Mouse (Mus musculus) embryo, embryonic 10.5 days (tissue): ENCODE results near the gene D430019H16Rik.

Experiments
- DNase-seq: peaks from one replicate; pipeline ENCODE4 v3.0.0-alpha.2; 2015; ENCODE audit warnings: low spot score

Gene D430019H16Rik

DNA sequence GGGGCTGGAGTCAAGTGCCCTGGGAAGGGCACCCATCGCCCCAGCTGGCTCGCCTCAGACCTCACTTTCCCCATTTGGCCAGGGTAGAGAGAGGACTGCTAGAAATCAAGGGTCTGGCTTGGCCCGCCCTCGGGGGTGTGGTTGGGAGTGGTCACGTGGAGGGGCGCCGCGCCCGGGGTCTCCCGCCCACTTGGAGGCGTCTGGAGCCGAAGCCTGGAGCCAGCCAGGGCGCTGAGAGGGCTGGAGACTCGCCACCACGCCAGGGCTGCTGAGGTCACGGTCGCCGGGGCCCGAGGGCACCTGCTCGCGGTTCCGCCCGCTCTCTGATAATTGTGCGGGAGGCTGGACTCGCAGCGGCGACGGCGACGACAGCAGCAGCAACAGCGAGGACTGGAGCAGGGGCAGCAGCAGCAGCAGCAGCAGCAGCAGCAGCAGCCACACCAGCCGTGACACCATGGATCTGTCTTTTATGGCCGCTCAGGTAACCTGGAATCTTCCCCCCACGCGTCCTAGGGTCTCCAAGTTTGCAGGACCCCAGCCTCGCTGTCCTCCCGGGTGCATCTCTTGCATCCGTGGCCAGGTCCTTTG lies at the start of gene D430019H16Rik:
Gene D430019H16Rik (plus strand): TSS at position 187 of the 588 bp plus-strand sequence.
- peak; percentile 91 for DNase-seq

GRCm38 (mm10) chr12:105406008-105406407 lies 47.6 kb upstream of the D430019H16Rik start:
- DNase-seq = no peak

DNA sequence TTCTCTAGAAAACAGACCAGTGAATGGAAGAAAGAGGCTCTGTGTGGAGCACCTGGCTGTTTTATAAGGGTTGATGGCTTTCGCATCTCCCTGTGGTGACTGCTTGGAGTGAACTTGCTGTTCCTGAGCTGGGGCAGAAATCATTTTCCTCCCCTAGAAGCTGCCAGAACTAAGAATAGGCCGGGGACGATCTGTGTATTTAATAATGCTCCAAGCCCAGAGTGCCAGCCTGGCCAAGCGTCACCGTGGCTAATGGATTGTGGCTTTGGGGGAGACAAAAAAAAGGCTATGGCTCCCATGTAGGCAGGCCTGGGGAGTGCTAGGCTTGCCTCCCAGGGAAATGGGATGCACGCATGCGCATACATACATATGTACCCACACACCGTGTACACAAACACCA lies 39.7 kb upstream of the D430019H16Rik start:
- DNase-seq = no peak

GRCm38 (mm10) chr12:105420476-105420875 lies 33.2 kb upstream of the D430019H16Rik start:
- peak; percentile 17 for DNase-seq

- DNase-seq = no peak
Observed at GRCm38 (mm10) chr12:105426541-105426940, 27.1 kb upstream of the D430019H16Rik start.

DNA sequence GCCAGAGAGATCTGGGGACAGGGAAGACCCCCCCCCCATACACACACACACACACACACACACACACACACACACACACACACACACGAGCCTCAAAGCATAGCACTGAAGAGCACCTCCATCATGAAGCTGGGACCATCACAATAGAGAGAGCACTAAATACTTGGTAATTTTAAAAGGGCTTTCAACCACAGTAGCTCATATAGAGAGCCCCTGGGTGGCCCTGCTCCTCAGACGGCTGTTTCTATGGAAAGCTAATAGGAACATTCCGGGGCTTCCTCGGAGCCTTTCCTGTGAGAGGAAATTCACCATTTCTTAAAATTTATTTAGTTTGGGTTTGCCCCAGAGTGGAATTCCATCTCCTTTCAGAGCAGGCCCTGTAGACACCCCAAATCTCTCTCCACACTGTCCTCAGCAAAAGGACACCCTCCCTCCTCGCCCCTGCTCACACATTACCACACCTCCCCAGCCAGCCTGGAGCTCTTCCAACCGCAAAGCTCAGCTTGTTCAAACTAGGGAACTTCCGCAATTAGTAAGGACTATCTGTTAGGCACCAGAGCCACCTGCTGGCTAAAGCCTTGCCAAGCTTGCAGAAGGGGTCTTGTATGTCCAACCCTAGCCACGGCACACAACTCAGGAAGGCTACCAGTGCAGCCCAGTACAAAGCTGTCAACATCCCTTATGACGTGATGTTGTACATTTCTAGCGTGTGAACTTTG lies 26.5 kb upstream of the D430019H16Rik start:
- DNase-seq = peak; percentile 89

DNA sequence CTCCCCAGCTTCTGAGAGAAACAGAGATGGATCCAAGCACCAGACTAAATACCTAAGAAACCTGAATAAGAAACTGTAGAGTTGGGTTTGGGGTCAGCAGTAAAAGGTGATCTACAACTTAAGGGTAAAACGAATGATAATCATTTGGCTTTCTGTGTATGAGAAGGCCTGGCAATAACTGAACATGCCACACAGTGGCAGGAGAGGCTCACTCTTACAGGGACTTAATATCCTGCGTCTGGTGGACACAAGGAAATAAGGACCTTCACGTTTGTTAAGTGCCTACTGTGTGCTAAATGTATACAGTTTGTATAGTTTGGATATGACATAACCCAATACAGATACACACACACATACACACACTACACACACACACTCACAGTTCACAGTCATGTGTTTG lies 21.8 kb upstream of the D430019H16Rik start:
- peak; percentile 21 for DNase-seq

- DNase-seq = no peak
Observed at GRCm38 (mm10) chr12:105432807-105433206, 20.8 kb upstream of the D430019H16Rik start.

- peak; percentile 14 for DNase-seq
Observed at GRCm38 (mm10) chr12:105438259-105438658, 15.4 kb upstream of the D430019H16Rik start.

DNA sequence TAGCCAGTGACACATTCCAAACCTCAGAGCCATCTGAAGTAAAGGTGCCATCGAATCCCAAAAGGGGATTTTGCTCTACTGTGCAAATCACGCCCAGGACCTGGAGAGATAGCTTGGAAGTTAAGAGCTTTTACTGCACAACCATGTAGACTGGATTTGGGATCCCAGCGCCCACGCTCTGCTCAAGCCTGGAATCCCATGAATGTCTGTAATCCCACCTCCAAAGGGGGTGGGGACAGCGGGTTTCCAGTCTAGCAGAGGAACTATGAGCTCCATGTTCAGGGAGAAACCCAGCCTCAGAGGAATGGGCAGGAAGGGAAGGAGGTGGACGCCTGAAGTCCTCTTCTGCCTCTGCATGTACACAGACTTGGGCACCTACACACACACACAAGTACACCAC lies 13.7 kb upstream of the D430019H16Rik start:
- no peak for DNase-seq

- DNase-seq = no peak
Observed at GRCm38 (mm10) chr12:105443569-105443968, 10.1 kb upstream of the D430019H16Rik start.

DNA sequence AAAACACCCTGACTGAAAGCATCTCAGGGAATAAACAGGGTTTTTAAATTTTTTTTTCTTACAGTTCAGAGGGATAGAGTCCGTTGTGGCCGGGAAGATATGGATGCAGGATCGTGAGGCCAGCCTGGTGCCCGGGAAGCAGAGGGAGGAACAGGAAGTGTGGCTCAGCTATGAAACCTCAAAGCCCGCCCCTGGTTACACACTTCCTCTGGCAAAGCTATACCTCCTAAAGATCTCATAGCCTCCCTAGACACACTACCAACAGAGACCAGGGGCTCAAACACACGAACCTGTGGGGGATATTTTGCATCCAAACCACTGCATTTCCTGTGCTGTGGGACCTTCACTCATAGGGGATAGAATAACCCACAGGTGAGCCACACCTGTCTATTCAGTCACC lies 7.9 kb upstream of the D430019H16Rik start:
- DNase-seq = no peak

DNA sequence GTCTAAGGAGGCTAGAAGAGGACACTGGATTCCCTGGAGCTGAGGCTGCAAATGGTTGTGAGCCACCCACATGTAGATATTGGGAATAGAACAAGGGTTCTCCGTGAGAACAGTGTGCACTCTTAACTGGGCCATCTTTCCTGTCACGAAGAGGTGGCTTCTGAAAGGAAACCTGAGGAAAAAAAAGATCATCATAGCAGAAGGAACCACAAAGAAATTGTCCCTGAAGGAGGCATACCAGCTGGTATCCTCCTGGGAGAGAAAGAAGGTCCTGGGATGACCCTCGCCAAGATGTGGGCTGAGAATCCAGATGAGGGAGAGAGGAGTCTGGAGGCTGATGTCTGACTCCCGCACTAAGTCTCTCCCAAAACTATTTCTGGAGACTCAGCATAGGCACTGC lies 4.4 kb upstream of the D430019H16Rik start:
- DNase-seq = no peak

- peak; percentile 55 for DNase-seq
Observed at GRCm38 (mm10) chr12:105454258-105455062, 804 bp downstream of the D430019H16Rik start.

DNA sequence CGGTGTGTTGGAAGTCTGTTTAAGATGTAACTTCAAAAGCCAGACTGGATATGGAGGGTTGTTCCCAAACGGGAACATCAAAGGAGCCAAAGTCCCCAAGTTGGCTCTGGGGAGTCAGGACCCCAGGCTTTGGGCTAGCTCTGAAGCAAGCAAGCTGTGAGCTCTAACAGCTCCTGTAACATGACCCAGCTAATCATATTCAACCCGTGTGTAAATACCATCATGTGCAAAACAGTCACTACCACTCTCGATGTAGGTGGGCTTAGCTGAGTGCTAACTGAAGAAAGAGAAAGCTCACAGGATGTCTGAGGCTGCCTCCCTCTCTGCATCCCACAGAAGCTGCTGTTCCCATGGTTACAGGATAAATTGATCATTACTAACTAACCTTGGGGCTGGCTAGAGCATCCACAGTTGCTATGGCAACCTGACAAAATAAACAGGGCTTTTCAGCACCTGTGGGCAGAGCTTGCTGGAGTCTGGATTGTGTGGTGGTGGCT lies 1.5 kb downstream of the D430019H16Rik start:
- peak; percentile 81 for DNase-seq

DNA sequence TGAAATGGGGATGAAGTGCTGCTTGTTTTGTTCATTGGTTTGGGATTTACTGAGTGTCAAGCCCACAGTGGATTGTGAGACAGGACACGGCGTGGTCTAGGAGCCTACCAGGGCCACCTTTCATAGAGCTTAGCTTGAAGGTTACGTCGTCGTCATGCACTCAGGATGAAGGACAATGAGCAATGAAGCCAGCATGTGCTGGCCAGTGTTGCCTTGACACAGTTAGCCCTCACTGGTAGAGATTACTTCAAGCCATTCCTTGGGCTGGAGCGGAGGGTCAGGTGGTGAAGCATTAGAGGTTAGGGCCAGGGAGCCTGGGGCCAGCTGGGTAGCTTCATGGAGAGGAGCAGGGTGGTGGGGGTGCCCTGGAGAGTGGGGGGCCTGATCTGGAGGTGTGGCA lies 5.1 kb downstream of the D430019H16Rik start:
- no peak for DNase-seq

GRCm38 (mm10) chr12:105461066-105461465 lies 7.4 kb downstream of the D430019H16Rik start:
- DNase-seq = no peak

DNA sequence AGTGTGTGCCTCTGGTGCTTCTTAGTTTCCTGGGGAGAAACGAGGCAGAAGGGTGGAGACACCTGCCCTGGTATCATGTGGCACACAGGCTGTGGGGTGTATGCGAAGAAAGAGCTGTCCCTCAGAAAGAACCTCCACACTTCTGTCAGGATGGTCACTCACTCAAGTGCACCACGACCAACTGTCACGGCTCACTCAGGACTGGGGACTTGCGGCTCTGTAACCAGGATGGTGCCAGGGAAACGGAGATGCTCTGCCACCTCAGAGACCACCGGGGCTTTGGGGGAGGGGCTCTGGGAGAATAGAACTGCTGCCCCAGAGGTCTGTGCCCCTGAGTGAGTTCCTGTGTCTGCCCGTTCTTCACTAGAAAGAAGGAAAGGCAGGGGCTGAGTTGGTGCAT lies 15.4 kb downstream of the D430019H16Rik start:
- no peak for DNase-seq

DNA sequence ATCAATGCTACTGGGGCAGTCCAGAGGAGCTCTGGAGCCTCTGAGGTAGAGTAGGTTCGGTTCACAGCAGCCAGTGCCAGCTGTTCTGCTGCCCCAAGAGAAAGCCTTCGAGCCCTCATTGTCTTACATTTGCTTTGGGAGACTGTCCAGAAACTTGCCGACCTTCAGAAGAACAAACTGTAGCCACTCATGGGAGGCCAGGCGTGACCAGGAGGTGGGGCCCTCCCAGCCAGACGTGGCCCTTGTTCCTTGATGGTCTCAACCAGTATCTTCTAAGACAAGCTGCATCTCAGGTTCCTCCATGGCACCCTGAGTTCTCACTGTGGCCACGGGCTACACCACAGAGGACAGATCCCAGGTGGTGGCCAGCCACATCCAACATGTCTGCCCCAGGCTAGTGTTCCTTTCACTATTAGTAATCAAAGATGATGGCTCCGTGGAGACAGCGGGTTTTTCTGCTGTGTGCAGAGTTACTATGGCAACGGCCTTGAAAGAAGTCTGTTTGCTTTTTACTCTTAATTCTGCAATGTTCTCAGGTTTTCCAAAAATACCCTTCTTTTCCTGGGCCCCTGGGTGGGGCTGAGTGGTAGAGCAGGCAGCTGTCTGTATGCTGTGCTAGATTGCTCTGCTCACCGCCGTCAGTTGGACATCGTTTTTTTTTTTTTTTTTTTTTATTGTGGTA lies 21.7 kb downstream of the D430019H16Rik start:
- no peak for DNase-seq

DNA sequence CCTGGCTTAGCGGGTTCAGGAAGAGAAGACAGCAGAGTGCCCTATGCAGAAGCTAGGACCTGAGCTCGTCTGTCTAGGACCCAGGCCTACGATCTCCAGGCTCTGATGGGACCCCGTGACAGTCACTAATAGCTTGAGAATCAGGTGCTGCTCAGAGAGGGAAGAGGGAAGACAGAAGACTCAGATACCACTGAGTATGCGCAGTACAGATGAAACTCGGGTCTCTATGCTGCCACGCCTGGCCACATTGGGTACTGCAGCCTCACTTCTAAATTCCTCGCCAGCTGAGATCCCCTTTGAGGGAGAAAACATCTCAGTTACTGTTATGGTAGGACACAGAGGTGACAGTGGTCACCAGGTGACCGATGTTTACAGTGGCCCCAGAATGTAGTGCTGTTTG lies 22.8 kb downstream of the D430019H16Rik start:
- DNase-seq = peak; percentile 80

- DNase-seq = no peak
Observed at GRCm38 (mm10) chr12:105476993-105477392, 23.3 kb downstream of the D430019H16Rik start.

DNA sequence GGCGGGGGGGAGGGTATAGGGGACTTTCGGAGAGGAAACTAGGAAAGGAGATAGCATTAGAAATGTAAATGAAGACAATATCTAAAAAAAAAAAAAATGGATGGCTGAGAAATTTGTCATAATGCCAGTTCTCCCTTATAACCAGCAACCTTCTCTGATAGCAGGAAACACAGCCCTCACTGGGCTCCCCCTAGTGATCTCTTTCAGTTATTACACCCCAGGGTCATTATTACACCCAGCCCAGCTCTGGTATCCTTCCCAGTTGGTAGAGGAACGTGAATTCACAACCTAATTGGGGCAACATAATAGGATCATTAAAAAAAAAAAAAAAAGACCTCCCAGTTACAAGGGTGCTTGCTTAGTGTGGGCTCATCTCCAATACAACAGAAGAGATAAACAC lies 29.8 kb downstream of the D430019H16Rik start:
- DNase-seq = peak; percentile 71
